Mouse (Mus musculus) forebrain, postnatal 0 days (tissue): Measurements from ENCODE around the gene Rbfox3. TPM values are rescaled to one million over a fixed set of nuclear protein-coding genes. Genes with fewer than 3 reads are reported as not detected.

ENCODE experiments used
- ATAC-seq: fragments of 200-750 bp; cut with Nextera tagmentation; 2 replicates; pipeline ENCODE4 v1.8.0; 2017; ENCODE audit warnings: mild to moderate bottlenecking, moderate library complexity
- DNase-seq: peaks from one replicate; pipeline ENCODE4 v3.0.0-alpha.2; 2015
- H3K27ac ChIP-seq: fragments of 300-500 bp; sonication (generic); 2 replicates; pipeline ENCODE4 v1.5.1; 2014; ENCODE audit warnings: low read depth, mild to moderate bottlenecking, antibody characterized with exemption, low read length, moderate library complexity, mixed read lengths
- H3K27me3 ChIP-seq: fragments of 300-500 bp; sonication (generic); 2 replicates; pipeline ENCODE4 v1.6.1; 2014; ENCODE audit warnings: mild to moderate bottlenecking, low read length, mixed read lengths; ENCODE audit not compliant: insufficient read depth
- H3K36me3 ChIP-seq: fragments of 300-500 bp; sonication (generic); 2 replicates; pipeline ENCODE4 v1.6.1; 2014; ENCODE audit warnings: mild to moderate bottlenecking, moderate library complexity; ENCODE audit not compliant: insufficient read depth
- H3K4me1 ChIP-seq: fragments of 300-500 bp; sonication (generic); 2 replicates; pipeline ENCODE4 v1.6.1; 2014; ENCODE audit warnings: antibody characterized with exemption; ENCODE audit not compliant: insufficient read depth
- H3K4me2 ChIP-seq: fragments of 300-500 bp; sonication (generic); 2 replicates; pipeline ENCODE4 v1.6.1; 2014; ENCODE audit warnings: low read depth, mild to moderate bottlenecking, moderate library complexity
- H3K4me3 ChIP-seq: fragments of 300-500 bp; sonication (generic); 2 replicates; pipeline ENCODE4 v1.5.1; 2014; ENCODE audit warnings: low read depth, low read length, mixed read lengths
- H3K9ac ChIP-seq: fragments of 300-500 bp; sonication (generic); 2 replicates; pipeline ENCODE4 v1.6.1; 2014; ENCODE audit warnings: mild to moderate bottlenecking
- H3K9me3 ChIP-seq: fragments of 300-500 bp; sonication (generic); 2 replicates; pipeline ENCODE4 v1.6.1; 2016; ENCODE audit warnings: low read length
- CTCF ChIP-seq: sonication (generic); IDR thresholded peaks from 2 replicates; pipeline ENCODE4 v1.5.1; 2016; ENCODE audit warnings: antibody characterized with exemption, control low read depth, low read depth
- WGBS: fragments of 180-500 bp; shearing (Covaris S2); extraction: QIAGEN DNeasy Blood & Tissue Kit; methylation state at CpG from one replicate; pipeline ENCODE4 v1.1.7; 2014; 5-methylcytosine and 5-hydroxymethylcytosine counted together
- polyA plus RNA-seq: library from polyadenylated mRNA; unstranded; fragments of >200 nt; fragmentation: Nextera tagmentation; extraction: Ambion mirVana; gene quantifications from 2 replicates; pipeline ENCODE4 v1.2.1, GENCODE M21; 2015
- total RNA-seq: library from RNA; depleted of rRNA; stranded (reverse); fragments of >200 nt; gene quantifications from 2 replicates; pipeline ENCODE4 v1.2.3, GENCODE M21; 2014

The Rbfox3 gene
- total and polyA plus RNA-seq, 2 experiments from 2014 or later: 37.3 to 82.3 TPM

DNA sequence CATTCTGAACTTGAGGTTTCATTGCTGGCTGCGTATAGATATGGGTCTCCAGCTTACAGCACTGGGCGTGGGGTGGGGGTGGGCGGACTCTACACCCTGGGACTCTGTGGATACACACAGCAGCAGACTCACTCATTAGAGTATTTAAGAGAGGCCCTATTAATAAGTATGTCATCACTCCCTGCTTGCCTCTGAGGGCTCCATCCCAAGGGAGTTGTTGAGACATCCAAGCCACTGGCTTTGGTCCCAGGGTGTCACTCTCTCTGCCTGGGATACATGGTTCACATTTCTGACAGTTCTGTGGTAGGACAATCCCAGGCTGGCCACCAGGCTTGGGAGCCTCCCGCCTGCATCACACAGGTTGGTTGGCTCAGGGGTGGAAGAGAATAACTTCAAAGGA is 174.4 kb downstream of the Rbfox3 start:
- Histone ChIP-seq H3K4me1 (peaks cover 4% of the 10 kb centered on the region; the same call in 1 of the 2 replicates), H3K9ac (no peak overlapping the region), H3K9me3 (no peaks in the 10 kb centered on the region), H3K4me3 (no peak overlapping the region), H3K4me2 (no peak overlapping the region), H3K36me3 (no peaks in the 10 kb centered on the region), H3K27ac (no peak overlapping the region), H3K27me3 (no peaks in the 10 kb centered on the region)
- DNase-seq (no peak), ATAC-seq (no peak)
- no peak for TF ChIP-seq CTCF
- 87% methylated on average over 4 of the region's 4 CpGs for WGBS

DNA sequence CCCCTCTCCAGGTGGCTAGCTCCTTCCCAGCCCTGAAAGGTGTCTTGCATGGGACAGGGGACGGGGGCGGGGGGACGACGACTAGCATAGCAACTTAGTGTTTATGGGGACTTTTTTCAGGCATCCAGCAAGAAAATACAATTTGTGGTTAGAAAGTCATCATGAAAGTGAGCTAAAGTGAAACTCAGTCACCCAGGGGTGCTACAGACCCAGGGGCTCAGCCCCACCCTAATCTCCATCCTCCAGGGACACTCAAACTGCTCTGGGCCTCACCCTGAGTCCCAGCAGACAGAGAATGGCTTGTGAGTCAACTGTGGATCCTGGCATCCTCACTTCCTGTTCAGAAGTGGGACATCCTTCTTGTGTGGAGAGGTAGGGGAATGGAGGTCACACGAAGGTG is 179.7 kb downstream of the Rbfox3 start:
- no peak for DNase-seq
- TF ChIP-seq CTCF: no peak
- Histone ChIP-seq H3K4me1 (no peaks in the 10 kb centered on the region), H3K36me3 (no peaks in the 10 kb centered on the region), H3K4me3 (no peak overlapping the region), H3K27ac (no peak overlapping the region), H3K9ac (no peak overlapping the region), H3K4me2 (no peak overlapping the region), H3K27me3 (no peaks in the 10 kb centered on the region), H3K9me3 (no peaks in the 10 kb centered on the region)
- no peak for ATAC-seq
- WGBS: 94% methylated on average over 5 of the region's 5 CpGs

DNA sequence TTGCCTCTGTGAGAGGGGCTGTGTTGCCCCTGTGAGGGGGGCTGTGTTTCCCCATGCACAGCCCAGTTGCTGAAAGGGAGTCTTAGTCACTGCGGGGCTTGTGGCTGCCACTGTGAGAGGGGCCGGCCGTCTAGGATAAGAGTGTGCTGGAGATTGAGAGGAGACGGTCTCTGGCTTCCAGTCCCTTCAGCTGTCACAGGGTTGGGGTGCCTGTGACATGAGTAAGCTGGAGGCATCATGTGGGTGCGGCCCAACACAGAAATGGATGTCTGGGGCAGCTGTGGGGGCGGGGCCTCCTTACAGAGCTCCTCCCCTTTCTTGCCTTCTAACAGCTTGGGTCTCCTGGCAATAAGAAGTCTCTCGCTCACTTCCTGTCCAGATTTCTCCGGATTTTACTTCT is 182.0 kb downstream of the Rbfox3 start:
- no peak for TF ChIP-seq CTCF
- Histone ChIP-seq H3K27ac (no peak overlapping the region), H3K9ac (no peak overlapping the region), H3K4me3 (no peak overlapping the region), H3K27me3 (no peaks in the 10 kb centered on the region), H3K36me3 (no peaks in the 10 kb centered on the region), H3K9me3 (no peaks in the 10 kb centered on the region), H3K4me1 (no peaks in the 10 kb centered on the region), H3K4me2 (no peak overlapping the region)
- DNase-seq (no peak), ATAC-seq (peak; percentile 19; the same call in 1 of the 2 replicates)
- WGBS: 38% methylated on average over 8 of the region's 8 CpGs

DNA sequence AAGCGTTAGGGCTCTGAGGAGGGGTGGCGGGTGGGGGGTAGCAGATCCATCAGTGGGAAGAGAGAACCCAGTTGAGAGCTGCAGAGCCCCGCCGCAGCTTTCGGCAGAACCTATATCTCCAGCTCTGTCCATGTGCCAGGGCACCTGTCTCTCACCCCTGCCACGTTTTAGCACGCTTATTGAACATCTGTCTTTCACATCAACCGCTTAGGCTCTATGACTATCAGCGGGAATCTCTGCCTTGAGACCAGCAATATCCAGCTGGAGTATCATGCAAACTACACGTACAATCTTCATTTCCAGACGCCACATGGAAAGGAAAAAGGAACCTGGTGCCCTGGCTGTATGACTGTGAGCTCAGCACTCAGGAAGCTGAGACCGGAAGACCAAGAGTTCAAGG is 182.6 kb downstream of the Rbfox3 start:
- ATAC-seq: no peak
- no peak overlapping the region for H3K27ac ChIP-seq
- TF ChIP-seq CTCF: no peak
- no peak overlapping the region for H3K4me2 ChIP-seq
- no peaks in the 10 kb centered on the region for H3K27me3 ChIP-seq
- 61% methylated on average over 12 of the region's 12 CpGs for WGBS
- H3K4me1 ChIP-seq: no peaks in the 10 kb centered on the region
- H3K9ac ChIP-seq: no peak overlapping the region
- H3K4me3 ChIP-seq: no peak overlapping the region
- no peaks in the 10 kb centered on the region for H3K9me3 ChIP-seq
- DNase-seq: no peak
- no peaks in the 10 kb centered on the region for H3K36me3 ChIP-seq

DNA sequence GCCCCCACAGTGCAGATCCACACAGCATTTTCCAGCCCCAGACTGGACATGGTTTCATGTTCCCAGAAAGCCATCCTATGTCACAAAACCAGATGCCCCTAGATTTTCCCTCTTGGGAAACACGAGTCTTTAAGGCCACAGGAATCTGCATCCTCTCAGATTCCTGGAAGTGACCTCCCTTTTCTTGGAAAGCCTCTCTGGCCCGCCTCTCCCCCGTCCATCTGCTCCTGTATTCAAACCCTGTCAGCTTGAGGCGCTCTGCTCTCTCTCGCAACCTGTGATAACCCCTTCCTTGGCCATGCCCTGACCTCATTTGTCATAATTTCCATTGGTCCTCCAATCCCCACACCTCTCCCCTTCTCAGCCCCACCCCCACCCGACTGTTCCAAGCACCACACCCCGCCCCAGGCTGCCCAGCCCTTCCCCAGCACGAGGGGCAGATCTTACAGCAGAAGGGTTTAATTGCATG is 183.3 kb downstream of the Rbfox3 start:
- peak; percentile 11; the same call in 1 of the 2 replicates for ATAC-seq
- DNase-seq: no peak

DNA sequence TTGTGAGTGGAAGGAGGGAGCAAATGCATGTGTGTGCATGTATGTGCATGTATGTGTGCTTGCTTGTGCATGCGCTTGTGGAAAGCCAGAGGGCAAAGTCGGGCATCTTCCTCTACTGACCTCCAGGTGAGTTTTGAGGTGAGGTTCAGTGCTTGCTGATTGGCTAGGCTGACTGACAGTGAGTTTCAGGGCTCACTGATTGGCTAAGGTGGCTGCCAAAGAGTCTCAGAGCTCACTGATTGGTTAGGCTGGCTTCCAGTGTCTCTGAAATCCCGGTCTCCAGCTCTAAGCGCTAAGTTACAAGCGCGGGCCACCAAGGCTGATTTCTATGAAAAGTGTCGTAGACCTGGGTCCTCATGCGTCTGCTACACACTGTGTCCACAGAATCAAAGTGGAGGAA is 185.0 kb downstream of the Rbfox3 start:
- Histone ChIP-seq H3K9me3 (no peaks in the 10 kb centered on the region), H3K4me1 (no peaks in the 10 kb centered on the region), H3K9ac (no peak overlapping the region), H3K27ac (no peak overlapping the region), H3K27me3 (no peaks in the 10 kb centered on the region), H3K4me2 (no peak overlapping the region), H3K36me3 (no peaks in the 10 kb centered on the region), H3K4me3 (no peak overlapping the region)
- DNase-seq: no peak
- no peak for TF ChIP-seq CTCF
- 76% methylated on average over 8 of the region's 8 CpGs for WGBS
- no peak for ATAC-seq

More for the DNA sequence above, 183.3 kb downstream of the Rbfox3 start:
- H3K36me3 ChIP-seq: no peaks in the 10 kb centered on the region
- no peak overlapping the region for H3K9ac ChIP-seq
- no peaks in the 10 kb centered on the region for H3K27me3 ChIP-seq
- H3K4me3 ChIP-seq: no peak overlapping the region
- no peak for TF ChIP-seq CTCF
- H3K27ac ChIP-seq: no peak overlapping the region
- no peak overlapping the region for H3K4me2 ChIP-seq
- 31% methylated on average over 8 of the region's 8 CpGs for WGBS
- H3K4me1 ChIP-seq: no peaks in the 10 kb centered on the region
- H3K9me3 ChIP-seq: no peaks in the 10 kb centered on the region

DNA sequence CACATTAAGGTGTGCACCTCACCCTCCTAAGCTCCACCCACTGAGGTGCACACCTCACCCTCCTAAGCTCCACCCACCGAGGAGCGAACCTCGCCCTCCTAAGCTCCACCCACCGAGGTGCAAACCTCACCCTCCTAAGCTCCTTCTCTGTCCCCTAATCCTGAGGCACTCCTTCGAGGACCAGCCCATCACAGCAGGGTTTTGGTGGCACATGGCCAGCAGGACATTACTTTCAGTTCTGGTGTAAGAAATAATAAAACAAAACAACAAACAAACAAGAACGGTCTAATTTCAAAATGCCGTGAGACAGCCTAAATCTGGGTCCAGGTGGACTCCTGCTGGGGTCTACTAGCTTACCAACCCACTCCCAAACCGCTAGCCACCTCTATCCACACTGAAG is 187.0 kb downstream of the Rbfox3 start:
- Histone ChIP-seq H3K9me3 (no peaks in the 10 kb centered on the region), H3K4me3 (no peak overlapping the region), H3K36me3 (no peaks in the 10 kb centered on the region), H3K9ac (no peak overlapping the region), H3K27ac (no peak overlapping the region), H3K27me3 (no peaks in the 10 kb centered on the region), H3K4me2 (no peak overlapping the region), H3K4me1 (no peaks in the 10 kb centered on the region)
- ATAC-seq (no peak), DNase-seq (no peak)
- no peak for TF ChIP-seq CTCF
- 88% methylated on average over 8 of the region's 8 CpGs for WGBS
